Comparison of ENCODE assay signal across 20 mouse cellular contexts in the genomic region with DNA sequence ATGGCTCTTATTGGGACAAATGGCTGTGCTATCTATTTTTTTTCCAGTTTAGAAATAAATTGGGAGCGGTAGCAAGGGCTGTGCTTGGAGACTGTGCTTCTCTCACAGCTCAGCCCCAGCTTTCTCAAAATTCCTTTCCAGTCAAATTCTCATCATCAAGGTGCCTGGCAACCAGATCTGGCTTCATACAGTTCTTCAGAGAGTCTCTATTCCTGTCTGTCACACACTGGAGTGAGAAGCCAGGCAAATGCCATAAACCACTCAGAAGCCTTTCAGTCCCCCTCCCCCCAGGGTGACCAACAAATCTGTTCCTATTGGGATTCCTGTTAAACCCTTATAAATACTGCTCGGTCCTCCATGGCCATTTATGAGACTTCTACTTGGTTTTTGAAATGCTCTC.
DNase-seq lines count a peak whose midpoint lies in the region; ATAC-seq and TF ChIP-seq lines count a peak whose summit lies in the region.
"Had no signal": no experiment of that assay in that cellular context is flagged by ENCODE, and none has a peak within 500 bp of the region (broad histone marks: within the 10 kb centered on the region; RNA-seq: fewer than 3 reads in every experiment).

No protein-coding gene starts in this region.

- H3K9ac ChIP-seq in forebrain, postnatal 0 days = no peak overlapping the region
- H3K9ac ChIP-seq in forebrain, embryonic 11.5 days (ENCODE audit: low read length) = no peak overlapping the region
- H3K9ac ChIP-seq in midbrain, embryonic 11.5 days (ENCODE audit: low read length) = no peak overlapping the region
- H3K9ac ChIP-seq: embryonic facial prominence, embryonic 13.5 days; forebrain, embryonic 15.5 days; heart, embryonic 12.5 days; hindbrain, embryonic 15.5 days had no signal

- H3K9me3 ChIP-seq in forebrain, postnatal 0 days (ENCODE audit: low read length) = no peaks in the 10 kb centered on the region
- no peaks in the 10 kb centered on the region for H3K9me3 ChIP-seq in forebrain, embryonic 11.5 days (ENCODE audit: control insufficient read depth, low read length)
- no peaks in the 10 kb centered on the region for H3K9me3 ChIP-seq in midbrain, embryonic 11.5 days (ENCODE audit: control insufficient read depth, low read length)
- H3K9me3 ChIP-seq in midbrain, embryonic 10.5 days (replicated peaks) = 0 out of 2 replicates have a peak, but pooled peaks cover 3% of the 10 kb centered on the region
- H3K9me3 ChIP-seq: embryonic facial prominence, embryonic 13.5 days; forebrain, embryonic 15.5 days; hindbrain, embryonic 15.5 days had no signal

- H3K4me2 ChIP-seq in forebrain, postnatal 0 days (ENCODE audit: low read depth) = no peak overlapping the region
- no peak overlapping the region for H3K4me2 ChIP-seq in forebrain, embryonic 11.5 days (ENCODE audit: low read depth, low read length, severe bottlenecking)
- no peak overlapping the region for H3K4me2 ChIP-seq in midbrain, embryonic 11.5 days
- H3K4me2 ChIP-seq: embryonic facial prominence, embryonic 13.5 days; forebrain, embryonic 15.5 days; heart, embryonic 12.5 days; hindbrain, embryonic 15.5 days had no signal

- H3K27me3 ChIP-seq in forebrain, postnatal 0 days (ENCODE audit: insufficient read depth, low read length) = no peaks in the 10 kb centered on the region
- no peaks in the 10 kb centered on the region for H3K27me3 ChIP-seq in forebrain, embryonic 11.5 days (ENCODE audit: control insufficient read depth, insufficient read depth, low read length)
- H3K27me3 ChIP-seq in midbrain, embryonic 11.5 days (ENCODE audit: control insufficient read depth, insufficient read depth, low read length) = no peaks in the 10 kb centered on the region
- H3K27me3 ChIP-seq in midbrain, embryonic 10.5 days (ENCODE audit: low read depth, poor library complexity, severe bottlenecking) = peaks cover 9% of the 10 kb centered on the region
- H3K27me3 ChIP-seq: embryonic facial prominence, embryonic 13.5 days; forebrain, embryonic 15.5 days; heart, embryonic 12.5 days; hindbrain, embryonic 15.5 days had no signal

- no peak for TF ChIP-seq CTCF in forebrain, postnatal 0 days (IDR thresholded peaks at IDR 0.05; ENCODE audit: low read depth)
- TF ChIP-seq CTCF in brain, embryonic 14.5 days (IDR thresholded peaks at IDR 0.05; ENCODE audit: borderline replicate concordance, extremely low read depth, insufficient read depth, insufficient read length) = no peak

- 59% methylated on average over 2 of the region's 2 CpGs for WGBS in forebrain, postnatal 0 days
- 74% methylated on average over 2 of the region's 2 CpGs for WGBS in forebrain, embryonic 11.5 days
- WGBS in midbrain, embryonic 11.5 days = 57% methylated on average over 2 of the region's 2 CpGs
- 66% methylated on average over 2 of the region's 2 CpGs for WGBS in midbrain, embryonic 10.5 days

- DNase-seq in cerebellum, postnatal 14 days = peak; percentile 12 to 20
- DNase-seq in cerebellum, postnatal 36 days = no peak
- peak; percentile 24 for DNase-seq in forebrain, postnatal 0 days
- DNase-seq in forebrain, embryonic 11.5 days (ENCODE audit: low spot score) = no peak
- peak; percentile 81 for DNase-seq in midbrain, embryonic 11.5 days (ENCODE audit: low spot score, missing footprints)
- DNase-seq in midbrain, embryonic 10.5 days (ENCODE audit: low spot score) = no peak
- peak; percentile 59 for DNase-seq in brain, embryonic 14.5 days (ENCODE audit: low read depth)
- no peak for DNase-seq in thymus, postnatal 14 days
- DNase-seq: adrenal gland, postnatal 10 days; cerebellum, adult 2 months; cerebellum, postnatal 25 days; gastrocnemius, postnatal 10 days; heart, adult 2 months had no signal

- peaks cover 5% of the 10 kb centered on the region; the same call in 1 of the 2 replicates for H3K4me1 ChIP-seq in forebrain, postnatal 0 days (ENCODE audit: insufficient read depth)
- no peaks in the 10 kb centered on the region for H3K4me1 ChIP-seq in forebrain, embryonic 11.5 days (replicated peaks; ENCODE audit: control insufficient read depth, insufficient read depth, low read length)
- peaks cover 7% of the 10 kb centered on the region for H3K4me1 ChIP-seq in midbrain, embryonic 11.5 days (ENCODE audit: control insufficient read depth, insufficient read depth, low read length)
- H3K4me1 ChIP-seq in midbrain, embryonic 10.5 days = peaks cover 25% of the 10 kb centered on the region
- H3K4me1 ChIP-seq: heart, embryonic 12.5 days had no signal

- H3K4me3 ChIP-seq in forebrain, postnatal 0 days (ENCODE audit: low read depth, low read length) = no peak overlapping the region
- H3K4me3 ChIP-seq in forebrain, embryonic 11.5 days (ENCODE audit: low read depth, low read length) = no peak overlapping the region
- no peak overlapping the region for H3K4me3 ChIP-seq in midbrain, embryonic 11.5 days (ENCODE audit: low read depth, low read length)
- H3K4me3 ChIP-seq in midbrain, embryonic 10.5 days = no peak overlapping the region
- H3K4me3 ChIP-seq: embryonic facial prominence, embryonic 13.5 days; forebrain, embryonic 15.5 days; heart, adult 2 months; heart, embryonic 12.5 days; hindbrain, embryonic 10.5 days; hindbrain, embryonic 15.5 days had no signal

- peak; percentile 32; the same call in 1 of the 2 replicates for ATAC-seq in forebrain, postnatal 0 days
- no peak for ATAC-seq in forebrain, embryonic 11.5 days (replicated peaks; ENCODE audit: low FRiP score)
- ATAC-seq in midbrain, embryonic 11.5 days (ENCODE audit: low FRiP score) = no peak
- ATAC-seq: forebrain, embryonic 15.5 days; inflammation-experienced regulatory T-cells, adult 6 months; intestine, postnatal 0 days had no signal

- no peak overlapping the region for H3K27ac ChIP-seq in forebrain, postnatal 0 days (ENCODE audit: low read depth, low read length)
- no peak overlapping the region for H3K27ac ChIP-seq in forebrain, embryonic 11.5 days (ENCODE audit: low read depth, low read length)
- H3K27ac ChIP-seq in midbrain, embryonic 11.5 days (ENCODE audit: low read depth, low read length) = no peak overlapping the region
- H3K27ac ChIP-seq in midbrain, embryonic 10.5 days (replicated peaks) = no peak overlapping the region; the same call in 1 of the 2 replicates
- H3K27ac ChIP-seq: embryonic facial prominence, embryonic 13.5 days; forebrain, embryonic 15.5 days; heart, adult 2 months; hindbrain, embryonic 10.5 days; hindbrain, embryonic 15.5 days had no signal

- H3K36me3 ChIP-seq in forebrain, postnatal 0 days (ENCODE audit: insufficient read depth) = no peaks in the 10 kb centered on the region
- H3K36me3 ChIP-seq in forebrain, embryonic 11.5 days (ENCODE audit: control insufficient read depth, insufficient read depth, low read length) = no peaks in the 10 kb centered on the region
- H3K36me3 ChIP-seq in midbrain, embryonic 11.5 days (ENCODE audit: control insufficient read depth, insufficient read depth, low read length) = no peaks in the 10 kb centered on the region
- H3K36me3 ChIP-seq in midbrain, embryonic 10.5 days = no peaks in the 10 kb centered on the region
- H3K36me3 ChIP-seq: embryonic facial prominence, embryonic 13.5 days; forebrain, embryonic 15.5 days; heart, embryonic 12.5 days; hindbrain, embryonic 10.5 days; hindbrain, embryonic 15.5 days had no signal

- TF ChIP-seq POLR2A in brain, embryonic 14.5 days (IDR thresholded peaks at IDR 0.05; ENCODE audit: borderline replicate concordance, extremely low read depth, insufficient read depth, insufficient read length, poor library complexity, severe bottlenecking) = no peak

Comparison
In these comparisons a context has a peak if more than half of its experiments do, and no peak if none do; other contexts are left out.
1. DNase-seq: peak in cerebellum, postnatal 14 days (2 of 2), forebrain, postnatal 0 days (single experiment), midbrain, embryonic 11.5 days (single experiment) and brain, embryonic 14.5 days (single experiment); none in cerebellum, postnatal 36 days (0 of 2), forebrain, embryonic 11.5 days (single experiment), midbrain, embryonic 10.5 days (single experiment) and thymus, postnatal 14 days (single experiment).